Mouse (Mus musculus) frontal cortex, adult 2 months (tissue): Measurements from ENCODE around the gene Gstm5. TPM values are rescaled to one million over a fixed set of nuclear protein-coding genes. Genes with fewer than 3 reads are reported as not detected.
"Not testable (repeated sequence)": the region's sequence is repeated elsewhere in the genome, so short reads cannot be mapped to it uniquely, and the experiment has no call there.

ENCODE experiments used
- DNase-seq, 2 experiments: peaks; one replicate each; pipeline ENCODE4 v3.0.0; 2022; ENCODE audit warnings: low spot score in 1 of 2; ENCODE audit errors: extremely low spot score in 1 of 2
- polyA plus RNA-seq: library from polyadenylated mRNA; depleted of rRNA; stranded (reverse); fragments of >200 nt; gene quantifications from 2 replicates; pipeline ENCODE4 v1.2.3, GENCODE M21; 2012; rRNA removed

Gene Gstm5
- polyA plus RNA-seq, result 366 and 387 TPM in 2 replicates

- DNase-seq, result peak; percentile 80 to 92
Observed at GRCm38 (mm10) chr3:107895720-107896569, at the start of gene Gstm5. Gene Gstm5, plus strand, starts transcription at chr3:107895821.

DNA sequence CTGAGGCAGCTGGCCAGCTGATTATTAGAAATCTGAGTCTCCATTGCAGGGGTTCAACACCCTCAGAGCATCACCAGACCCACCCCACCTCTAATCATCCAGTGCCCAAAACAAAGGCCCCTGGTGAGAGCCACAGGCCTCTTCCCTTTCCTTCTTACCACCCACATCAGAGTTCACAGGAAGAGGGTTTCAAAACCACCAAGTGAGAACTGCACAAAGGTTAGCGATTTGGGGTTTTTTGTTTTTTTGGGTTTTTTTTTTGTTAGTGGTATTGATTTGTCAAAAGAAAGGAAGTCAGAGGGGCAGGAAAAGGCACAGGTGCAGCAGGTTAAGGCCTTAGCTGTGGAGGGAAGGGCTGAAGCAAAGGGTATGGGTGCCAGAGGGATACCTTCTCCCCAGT lies 49.4 kb upstream of the Gstm5 start:
- DNase-seq, result no peak

GRCm38 (mm10) chr3:107846835-107847234 lies 48.8 kb upstream of the Gstm5 start:
- no peak for DNase-seq

- DNase-seq, result peak in 1 of 2 experiments; percentile 37
Observed at GRCm38 (mm10) chr3:107848126-107848525, 47.5 kb upstream of the Gstm5 start.

DNA sequence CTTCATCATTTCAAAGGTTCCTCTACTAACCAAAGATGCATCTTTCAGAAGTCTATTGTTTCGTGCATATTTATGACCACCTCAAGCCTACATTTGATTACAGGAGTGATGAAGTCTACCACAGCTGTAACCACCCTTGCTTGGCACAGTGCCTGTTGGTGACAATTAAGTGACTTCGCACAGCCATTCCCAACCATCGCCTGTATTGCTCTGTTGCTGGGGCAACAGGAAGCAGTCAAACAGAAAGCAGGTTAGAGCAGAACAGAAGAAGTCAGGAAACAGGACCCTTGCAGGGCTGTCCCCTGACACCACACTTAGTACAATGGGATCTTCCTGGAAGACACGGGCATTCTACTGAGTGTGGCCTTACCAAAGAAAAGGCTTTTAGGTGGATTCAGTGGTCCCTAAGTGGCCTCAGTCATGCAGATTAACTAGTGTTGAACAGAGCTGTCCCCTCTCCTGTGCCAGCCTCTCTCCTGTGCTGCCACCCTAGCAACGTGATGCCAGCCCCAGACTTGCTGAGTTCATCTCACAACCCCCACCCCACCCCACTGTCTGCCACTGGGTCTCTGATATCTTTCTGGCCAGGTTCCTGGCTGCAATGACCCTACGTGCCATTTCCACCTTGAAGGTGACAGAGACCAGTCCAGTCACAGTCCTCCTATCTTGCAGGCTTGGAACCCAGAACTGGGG lies 46.5 kb upstream of the Gstm5 start:
- no peak for DNase-seq

GRCm38 (mm10) chr3:107849693-107850031 lies 46.0 kb upstream of the Gstm5 start:
- no peak for DNase-seq

DNA sequence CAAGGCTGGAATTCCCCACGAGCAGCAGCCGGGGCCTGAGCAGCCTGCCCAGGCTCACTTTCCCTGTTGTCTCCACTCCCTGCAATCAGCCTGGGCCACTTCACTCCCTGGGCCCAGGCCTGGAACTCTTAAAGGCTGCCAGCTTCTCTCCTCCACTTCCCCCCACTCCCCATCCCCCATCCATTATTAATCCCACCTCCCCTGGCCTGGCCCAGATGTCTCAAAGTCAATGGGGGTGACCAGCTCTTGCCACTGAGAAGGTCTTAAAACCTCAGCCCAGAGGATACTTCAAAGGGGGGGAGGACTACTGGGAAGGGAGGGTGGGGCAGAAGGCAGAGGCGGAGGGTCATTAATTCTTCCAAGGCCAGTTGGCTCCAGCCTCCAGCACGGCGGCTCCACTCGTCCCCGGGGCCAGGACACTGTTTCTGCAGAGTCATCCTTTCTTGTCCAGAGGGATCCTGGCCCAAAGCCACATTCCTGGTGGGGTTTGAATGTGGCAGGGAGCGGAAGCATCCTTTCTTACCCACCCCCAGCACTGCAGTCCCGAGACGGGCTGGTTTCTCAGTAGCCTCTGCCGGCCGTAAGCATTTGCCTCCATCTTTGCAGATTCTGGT lies 45.1 kb upstream of the Gstm5 start:
- DNase-seq, result no peak

GRCm38 (mm10) chr3:107852786-107853185 lies 42.8 kb upstream of the Gstm5 start:
- no peak for DNase-seq

- no peak for DNase-seq
Observed at GRCm38 (mm10) chr3:107853232-107854181, 42.1 kb upstream of the Gstm5 start.

DNA sequence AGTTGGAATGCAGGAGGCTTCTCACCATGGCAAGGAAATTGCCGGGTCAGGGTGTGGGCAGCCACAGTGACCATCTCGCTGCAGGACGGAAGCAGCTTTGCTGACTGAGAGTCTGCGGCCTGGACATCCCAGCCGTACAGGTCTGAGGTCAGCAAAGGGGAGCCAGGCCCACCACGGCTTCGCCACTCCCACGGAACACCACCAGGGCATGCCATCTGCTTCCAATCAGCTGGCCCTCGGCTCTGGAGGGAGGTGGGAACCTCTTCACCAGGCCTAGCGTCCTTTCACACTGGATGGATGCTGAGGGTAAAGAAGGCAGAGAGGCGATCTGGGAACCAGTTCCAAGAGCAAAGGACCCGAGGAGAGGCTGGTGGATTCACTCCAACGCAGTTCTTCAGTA lies 40.3 kb upstream of the Gstm5 start:
- no peak for DNase-seq

- DNase-seq, result no peak
Observed at GRCm38 (mm10) chr3:107857646-107858045, 38.0 kb upstream of the Gstm5 start.

DNA sequence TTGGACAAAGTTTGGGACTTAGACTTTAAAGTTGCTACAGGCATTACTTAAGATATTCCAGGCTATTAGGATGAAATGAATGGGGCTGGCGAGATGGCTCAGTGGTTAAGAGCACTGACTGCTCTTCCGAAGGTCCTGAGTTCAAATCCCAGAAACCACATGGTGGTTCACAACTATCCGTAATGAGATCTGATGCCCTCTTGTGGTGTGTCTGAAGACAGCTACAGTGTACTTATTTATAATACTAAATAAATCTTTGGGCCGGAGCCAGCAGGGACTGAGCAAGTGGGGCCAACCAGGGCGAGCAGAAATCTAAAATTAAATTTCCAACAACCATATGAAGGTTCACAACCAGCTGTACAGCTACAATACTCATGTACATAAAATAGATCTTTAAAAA lies 34.1 kb upstream of the Gstm5 start:
- not testable (repeated sequence) for DNase-seq

DNA sequence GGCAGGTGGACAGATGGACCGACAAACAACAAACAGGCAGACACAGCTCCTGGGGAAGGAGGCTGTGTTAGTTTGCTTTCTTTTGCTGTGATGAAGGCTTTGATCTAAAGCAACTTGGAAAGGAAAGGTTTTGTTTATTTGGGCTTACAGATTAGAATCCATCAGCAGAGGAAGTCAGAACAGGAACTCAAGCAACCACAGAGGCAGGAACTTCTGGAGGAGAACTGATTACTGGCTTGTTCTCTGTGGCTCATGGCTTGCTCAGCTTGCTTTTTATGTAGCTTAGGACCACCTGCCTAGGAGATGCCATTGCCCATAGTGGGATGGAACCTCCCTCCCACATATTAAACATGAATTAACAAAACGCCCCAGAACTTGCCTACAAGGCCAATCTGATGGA lies 33.1 kb upstream of the Gstm5 start:
- DNase-seq, result no peak

DNA sequence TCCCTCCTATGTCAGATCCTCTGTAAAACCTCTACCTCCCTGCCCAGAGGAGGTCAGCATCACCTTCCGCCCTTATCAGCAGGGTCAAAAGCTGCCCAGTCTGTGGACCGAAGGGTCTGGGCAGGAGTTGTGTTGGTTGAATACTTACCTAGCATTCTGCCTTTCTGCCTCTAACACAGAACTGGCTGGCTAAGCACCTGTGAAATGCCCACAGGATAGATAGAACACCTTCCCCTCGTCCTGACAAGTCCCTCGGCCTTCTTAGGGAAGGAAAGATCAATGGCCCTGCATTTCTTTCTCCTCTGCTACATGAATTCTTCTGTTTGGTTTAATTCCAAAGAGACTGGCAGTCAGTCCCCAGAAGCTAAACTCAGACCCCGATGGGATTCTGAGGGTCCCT lies 32.1 kb upstream of the Gstm5 start:
- no peak for DNase-seq

DNA sequence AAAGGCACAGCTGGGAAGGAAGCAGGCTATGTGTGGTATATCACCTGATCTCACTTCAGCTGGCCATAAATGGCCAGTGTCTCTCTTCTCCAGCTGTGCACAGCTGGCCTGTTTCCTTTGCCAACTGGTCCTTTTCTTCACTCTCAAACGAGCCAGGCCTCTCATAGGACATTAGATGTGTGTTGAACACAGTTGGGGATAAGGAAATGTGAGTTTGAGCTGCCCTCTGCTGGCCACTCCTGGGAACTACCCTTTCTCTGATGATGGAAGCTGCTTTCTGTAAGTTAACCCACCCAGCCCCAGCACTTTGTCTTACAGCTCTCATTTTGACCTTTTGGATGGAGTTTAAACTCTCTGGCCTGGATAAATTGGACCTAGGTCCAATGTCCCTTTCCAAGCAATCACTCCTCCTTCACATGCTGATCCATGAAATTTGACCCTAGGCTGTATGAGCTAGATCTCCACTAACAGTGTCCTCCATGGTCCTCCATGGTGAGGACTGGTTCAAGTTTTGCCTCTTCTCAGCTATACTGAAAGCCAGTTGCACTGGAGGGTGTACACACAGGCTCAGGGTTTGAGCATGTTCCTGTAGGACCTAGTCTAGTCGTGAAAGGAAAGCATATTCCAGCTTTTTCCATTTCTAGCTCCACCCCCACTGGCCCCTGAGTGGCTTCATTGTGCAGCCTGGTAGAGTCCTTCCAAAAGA lies 31.6 kb upstream of the Gstm5 start:
- peak; percentile 91 to 98 for DNase-seq

DNA sequence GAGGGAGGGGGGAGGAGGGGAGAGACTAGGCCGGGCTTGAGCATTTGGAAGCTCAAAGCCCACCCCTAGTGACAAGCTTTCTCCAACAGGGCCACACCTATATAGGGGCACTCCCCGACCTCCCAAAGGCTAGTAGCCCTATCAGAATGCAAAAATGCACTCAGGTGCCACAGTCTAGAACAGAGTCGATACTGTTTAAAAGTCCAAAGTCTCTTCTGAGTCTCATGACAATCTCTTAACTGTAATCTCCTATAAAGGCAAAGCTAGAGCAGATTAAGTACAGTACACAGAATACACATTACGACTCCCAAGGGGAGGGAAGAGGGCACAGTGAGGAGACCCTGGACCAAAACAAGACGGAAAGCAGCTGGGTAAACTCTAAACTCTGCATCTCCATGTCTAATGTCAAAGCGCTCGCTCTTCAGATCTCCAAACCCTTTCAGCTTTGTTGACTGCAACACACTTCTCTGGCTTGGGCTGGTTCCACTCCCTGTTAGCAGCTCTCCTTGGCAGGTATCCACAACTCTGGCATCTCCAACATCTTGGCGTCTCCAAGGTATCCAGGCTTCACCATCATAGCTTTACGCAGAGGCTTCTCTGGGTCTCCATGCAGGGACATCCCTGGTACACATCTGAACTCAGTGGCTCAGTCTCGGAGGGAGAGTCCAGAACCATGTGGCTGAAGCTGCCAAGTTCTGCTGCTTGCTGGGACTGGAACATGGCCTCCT lies 30.1 kb upstream of the Gstm5 start:
- DNase-seq, result no peak

GRCm38 (mm10) chr3:107867086-107867485 lies 28.5 kb upstream of the Gstm5 start:
- peak; percentile 80 to 97 for DNase-seq

DNA sequence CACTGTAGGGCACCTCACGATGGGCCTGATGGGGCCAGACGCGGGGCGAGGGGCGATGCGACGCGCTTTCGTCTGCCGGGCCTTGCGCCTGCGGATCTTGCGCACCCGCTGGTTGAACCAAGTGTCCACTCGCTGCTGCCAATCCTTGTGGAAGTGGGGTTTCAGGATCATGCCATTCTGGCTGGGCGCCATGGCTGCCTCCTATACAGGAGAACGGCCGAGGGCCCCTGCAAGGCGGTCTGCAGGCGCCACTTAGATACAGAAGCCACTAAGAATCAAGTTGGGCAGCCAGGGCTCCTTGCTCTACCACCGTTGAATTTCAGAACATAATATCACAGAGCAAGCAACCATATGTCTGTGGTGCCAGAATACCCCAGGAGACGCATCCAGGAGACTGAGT lies 27.2 kb upstream of the Gstm5 start:
- DNase-seq, result no peak

DNA sequence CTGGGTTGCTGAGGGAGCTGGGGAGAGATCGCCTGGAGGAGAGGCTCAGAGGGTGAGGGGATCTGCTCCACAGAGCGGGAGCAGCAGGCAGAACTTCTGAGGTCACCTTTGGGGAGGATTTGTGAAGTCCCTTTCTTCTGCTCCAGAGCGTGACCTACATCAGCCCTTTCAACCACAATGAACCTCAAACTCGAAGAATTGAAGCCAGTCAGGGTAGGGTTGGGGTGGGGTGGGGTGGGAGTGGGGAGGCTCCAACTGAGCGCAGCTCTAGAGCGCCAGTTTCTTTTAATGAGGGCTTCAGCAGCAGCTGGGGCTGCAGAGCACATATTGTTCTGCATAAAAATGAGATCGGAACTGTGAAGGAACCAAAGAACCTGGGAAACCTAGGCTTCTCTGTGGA lies 26.5 kb upstream of the Gstm5 start:
- peak in 1 of 2 experiments; percentile 38 for DNase-seq
